In the genomic region with DNA sequence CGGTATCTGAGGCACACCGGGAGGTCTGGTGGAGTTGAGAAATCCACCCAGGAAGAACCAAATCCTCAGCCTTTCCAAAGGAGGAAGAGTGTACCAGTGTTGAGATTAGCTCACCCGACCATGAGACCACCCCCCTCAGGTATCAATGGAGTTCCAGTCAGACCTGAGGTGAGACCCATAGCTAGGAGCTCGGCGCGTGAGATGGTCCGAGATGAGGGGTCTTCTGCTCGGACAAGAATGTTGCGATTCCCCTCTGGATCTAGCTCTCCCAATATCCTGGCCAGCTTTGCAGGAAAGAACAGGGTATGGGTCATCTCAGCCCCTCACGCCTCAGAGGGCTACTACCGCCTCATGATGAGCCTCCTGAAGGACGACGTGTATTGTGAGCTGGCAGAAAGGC, we compare ENCODE assay signal across 9 mouse cellular contexts. TPM values are rescaled to one million over a fixed set of nuclear protein-coding genes. Genes with fewer than 3 reads are reported as not detected.
A peak's percentile ranks its signal among the peaks of the same experiment; 100 is the strongest.
DNase-seq lines count a peak whose midpoint lies in the region; ATAC-seq and TF ChIP-seq lines count a peak whose summit lies in the region.
"Had no signal": no experiment of that assay in that cellular context is flagged by ENCODE, and none has a peak within 500 bp of the region (broad histone marks: within the 10 kb centered on the region; RNA-seq: fewer than 3 reads in every experiment).

No protein-coding gene starts in this region.

- WGBS in lung, postnatal 0 days, result 85% methylated on average over 13 of the region's 13 CpGs
- 88% methylated on average over 13 of the region's 13 CpGs for WGBS in limb, embryonic 13.5 days
- WGBS in stomach, postnatal 0 days, result 85% methylated on average over 13 of the region's 13 CpGs

- no peak for TF ChIP-seq EP300 in lung, postnatal 0 days (IDR thresholded peaks at IDR 0.05)
- TF ChIP-seq EP300 in stomach, postnatal 0 days (optimal IDR thresholded peaks at IDR 0.05), result no peak

- no peaks in the 10 kb centered on the region for H3K9me3 ChIP-seq in lung, postnatal 0 days (ENCODE audit: low read length)
- H3K9me3 ChIP-seq in limb, embryonic 13.5 days, result no peaks in the 10 kb centered on the region
- no peaks in the 10 kb centered on the region for H3K9me3 ChIP-seq in stomach, postnatal 0 days (ENCODE audit: control insufficient read depth, low read length)

- peak overlapping the region; percentile 53 for H3K4me2 ChIP-seq in lung, postnatal 0 days (replicated peaks; ENCODE audit: low read depth, low read length)
- peak overlapping the region; percentile 84 for H3K4me2 ChIP-seq in limb, embryonic 13.5 days (replicated peaks)
- peak overlapping the region; percentile 58 for H3K4me2 ChIP-seq in stomach, postnatal 0 days (replicated peaks; ENCODE audit: low read depth)

- no peak for TF ChIP-seq CTCF in lung, postnatal 0 days (IDR thresholded peaks at IDR 0.05)
- no peak for TF ChIP-seq CTCF in stomach, postnatal 0 days (IDR thresholded peaks at IDR 0.05; ENCODE audit: low read depth)

- H3K4me3 ChIP-seq in lung, postnatal 0 days (ENCODE audit: low read depth, low read length), result peak overlapping the region; percentile 10; the same call in 1 of the 2 replicates
- peak overlapping the region; percentile 59 for H3K4me3 ChIP-seq in limb, embryonic 13.5 days
- H3K4me3 ChIP-seq in stomach, postnatal 0 days (ENCODE audit: low read depth, low read length), result peak overlapping the region; percentile 47

- H3K36me3 ChIP-seq in lung, postnatal 0 days (ENCODE audit: insufficient read depth, low read length), result no peaks in the 10 kb centered on the region
- H3K36me3 ChIP-seq in limb, embryonic 13.5 days, result no peaks in the 10 kb centered on the region
- H3K36me3 ChIP-seq in stomach, postnatal 0 days (ENCODE audit: control insufficient read depth, insufficient read depth, low read length), result no peaks in the 10 kb centered on the region

- no peak overlapping the region for H3K27ac ChIP-seq in lung, postnatal 0 days (ENCODE audit: low read length)
- no peak overlapping the region for H3K27ac ChIP-seq in limb, embryonic 13.5 days
- no peak overlapping the region for H3K27ac ChIP-seq in stomach, postnatal 0 days (replicated peaks)

- peaks cover 4% of the 10 kb centered on the region; the same call in 1 of the 2 replicates for H3K4me1 ChIP-seq in lung, postnatal 0 days (ENCODE audit: insufficient read depth, low read depth, low read length)
- H3K4me1 ChIP-seq in limb, embryonic 13.5 days, result peaks cover 59% of the 10 kb centered on the region
- H3K4me1 ChIP-seq in stomach, postnatal 0 days (replicated peaks; ENCODE audit: control insufficient read depth, insufficient read depth), result no peaks in the 10 kb centered on the region

- peak; percentile 91 for DNase-seq in heart, adult 11 months
- no peak for DNase-seq in heart, postnatal 4 days
- DNase-seq in lung, postnatal 0 days (ENCODE audit: low spot score), result no peak
- DNase-seq in lung, postnatal 4 days, result no peak
- no peak for DNase-seq in stomach, postnatal 0 days (ENCODE audit: low spot score)
- DNase-seq in right cerebral cortex, postnatal 10 days (ENCODE audit: low spot score in 2 of 2), result no peak
- DNase-seq in embryo, embryonic 11 days, result no peak
- DNase-seq: lung, postnatal 14 days had no signal

- no peaks in the 10 kb centered on the region for H3K27me3 ChIP-seq in lung, postnatal 0 days (replicated peaks; ENCODE audit: insufficient read depth, low read length)
- H3K27me3 ChIP-seq in limb, embryonic 13.5 days, result no peaks in the 10 kb centered on the region
- H3K27me3 ChIP-seq in stomach, postnatal 0 days (ENCODE audit: control insufficient read depth, insufficient read depth, low read length), result no peaks in the 10 kb centered on the region

- H3K9ac ChIP-seq in lung, postnatal 0 days (replicated peaks; ENCODE audit: low read depth), result no peak overlapping the region
- H3K9ac ChIP-seq in limb, embryonic 13.5 days, result peak overlapping the region; percentile 83; the same call in 1 of the 2 replicates
- H3K9ac ChIP-seq in stomach, postnatal 0 days (ENCODE audit: low read length), result no peak overlapping the region

- ATAC-seq in lung, postnatal 0 days, result no peak
- no peak for ATAC-seq in limb, embryonic 13.5 days (ENCODE audit: low FRiP score, low read depth)
- no peak for ATAC-seq in stomach, postnatal 0 days (ENCODE audit: low FRiP score, low TSS enrichment)

RNA-seq across cellular contexts. Expression of a gene that starts 1.8 kb away (rescaled TPM):
- total RNA-seq in heart, postnatal 4 days (2021), result 10 to 100 TPM; 90.3 to 96.3 TPM
- 62.4 and 81.7 TPM in 2 replicates for polyA plus RNA-seq in lung, postnatal 0 days (2015; fragmentation: Nextera tagmentation; extraction: Ambion mirVana)
- polyA plus RNA-seq in limb, embryonic 13.5 days (2015; fragmentation: Nextera tagmentation; extraction: Ambion mirVana), result 90.6 and 93.0 TPM in 2 replicates
- 51.9 and 56.1 TPM in 2 replicates for polyA plus RNA-seq in stomach, postnatal 0 days (2015; fragmentation: Nextera tagmentation; extraction: Ambion mirVana)
